Mouse (Mus musculus): ENCODE results near the gene Afm. TPM values are rescaled to one million over a fixed set of nuclear protein-coding genes. Genes with fewer than 3 reads are reported as not detected.

Afm gene
- total RNA-seq, 2 experiments from 2014 or later, result not detected

GRCm38 (mm10) chr5:90556052-90556451, 37.3 kb downstream of the Afm start:
- no peak for DNase-seq

GRCm38 (mm10) chr5:90560743-90561142, 42.0 kb downstream of the Afm start, which contains the start of gene 5830473C10Rik:
Gene 5830473C10Rik (plus strand): TSS chr5:90561107.
- DNase-seq, result no peak

DNA sequence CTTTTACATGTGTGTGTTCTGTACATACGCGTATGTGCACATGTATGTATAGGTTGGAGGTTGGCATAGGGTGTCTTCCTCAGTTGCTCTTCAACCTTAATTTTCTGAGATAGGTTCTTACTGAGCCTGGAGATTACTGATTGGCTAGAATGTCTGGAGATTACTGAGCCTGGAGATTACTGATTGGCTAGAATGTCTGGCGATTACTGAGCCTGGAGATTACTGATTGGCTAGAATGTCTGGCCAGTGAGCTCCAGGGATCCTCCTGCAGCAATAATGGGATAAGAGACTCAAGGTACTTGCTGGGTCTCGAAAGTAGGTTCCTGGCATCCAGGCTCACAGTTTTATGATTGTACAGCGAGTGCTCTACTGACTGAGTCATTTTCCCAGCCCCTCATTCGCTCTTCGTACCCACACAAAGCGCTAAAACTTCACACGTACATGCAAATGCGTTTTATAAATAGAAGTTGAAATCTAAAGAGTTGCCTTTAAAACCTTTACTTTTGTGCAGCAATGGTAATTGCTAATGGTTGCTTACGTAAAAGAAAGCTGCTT, 43.1 kb downstream of the Afm start:
- DNase-seq, result no peak

DNA sequence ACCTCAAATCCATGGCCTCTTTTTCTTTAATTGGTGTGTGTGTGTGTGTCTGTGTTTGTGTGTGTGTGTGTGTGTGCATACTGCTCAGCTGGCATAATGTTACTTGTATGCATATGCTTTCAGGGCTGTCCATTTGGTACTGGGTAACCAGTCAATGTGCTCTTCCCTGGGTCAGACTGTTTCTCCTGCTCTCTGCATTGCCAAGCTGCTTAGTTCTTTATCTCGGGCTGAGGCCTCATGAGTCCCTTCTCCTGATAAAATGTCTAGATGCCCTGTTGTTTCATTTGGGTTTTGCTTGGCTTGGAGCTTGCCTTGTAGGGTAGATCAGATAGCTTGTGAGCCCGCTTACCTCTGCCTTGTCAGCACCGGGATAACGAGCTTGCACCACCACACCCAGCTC, 44.1 kb downstream of the Afm start:
- no peak for DNase-seq

GRCm38 (mm10) chr5:90564161-90564560, 45.4 kb downstream of the Afm start:
- DNase-seq, result no peak

GRCm38 (mm10) chr5:90565205-90565604, 46.5 kb downstream of the Afm start:
- no peak for DNase-seq

DNA sequence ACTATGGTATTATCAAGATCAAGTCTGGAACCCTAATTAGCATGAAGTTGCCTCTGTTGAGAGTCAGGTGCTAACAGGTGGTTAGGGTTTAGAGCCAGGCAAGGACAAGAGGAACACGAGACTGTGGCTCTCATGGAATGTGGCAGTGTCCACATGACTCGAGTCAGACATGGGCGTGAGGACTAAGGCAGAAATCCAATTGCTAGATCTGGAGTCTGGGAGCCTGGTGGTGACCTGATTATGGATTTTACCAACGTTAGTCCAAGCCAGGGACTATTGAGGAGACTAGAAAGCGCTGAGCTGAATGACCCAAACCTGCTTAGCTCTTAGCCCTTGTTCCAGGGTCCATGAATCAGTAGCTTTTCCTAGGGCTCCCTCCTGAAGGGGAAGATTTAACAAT, 49.1 kb downstream of the Afm start:
- no peak for DNase-seq

DNA sequence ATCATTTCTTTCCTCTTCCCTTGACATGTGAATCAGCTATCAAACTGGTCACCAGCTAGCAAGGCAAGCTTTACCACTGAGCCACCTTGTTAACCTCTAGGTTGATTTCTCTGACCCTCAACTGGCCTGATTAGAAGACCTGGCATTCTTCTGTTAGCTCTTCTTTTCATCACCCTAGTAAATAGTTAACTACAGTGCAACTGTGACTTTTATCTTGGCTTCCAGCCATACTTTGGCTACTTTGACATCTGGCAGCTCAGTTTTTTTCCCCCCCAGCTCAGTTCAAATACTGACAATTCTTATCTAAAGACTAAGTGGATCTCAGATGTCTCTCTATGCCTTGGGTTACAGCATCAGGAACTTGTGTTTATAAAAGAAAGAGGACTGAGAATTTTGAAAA, 49.6 kb downstream of the Afm start:
- DNase-seq, result no peak

DNA sequence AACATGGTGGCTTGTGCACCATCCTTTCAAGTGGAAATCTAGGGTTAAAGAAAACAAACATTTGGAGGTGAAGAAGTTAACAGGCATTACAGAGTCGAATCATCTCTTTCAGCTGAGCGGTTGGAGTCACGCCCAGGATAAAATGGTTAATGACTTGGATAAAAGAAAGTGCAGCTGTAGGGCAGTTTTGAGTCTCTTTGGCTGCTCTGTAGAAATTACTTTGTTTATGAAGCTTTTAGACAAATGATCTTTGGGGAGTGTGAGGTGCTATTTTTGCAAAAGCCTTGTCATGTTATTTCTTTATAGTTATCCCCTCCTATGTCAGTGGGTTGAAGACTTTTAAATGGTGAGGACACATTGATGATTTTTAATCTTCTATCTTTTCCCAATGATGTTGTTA, 52.5 kb downstream of the Afm start:
- no peak for DNase-seq

GRCm38 (mm10) chr5:90577751-90578150, 59.0 kb downstream of the Afm start:
- no peak for DNase-seq

GRCm38 (mm10) chr5:90579556-90579955, 60.8 kb downstream of the Afm start:
- no peak for DNase-seq

GRCm38 (mm10) chr5:90582179-90582578, 63.4 kb downstream of the Afm start:
- no peak for DNase-seq

GRCm38 (mm10) chr5:90584799-90585198, 66.1 kb downstream of the Afm start:
- no peak for DNase-seq

DNA sequence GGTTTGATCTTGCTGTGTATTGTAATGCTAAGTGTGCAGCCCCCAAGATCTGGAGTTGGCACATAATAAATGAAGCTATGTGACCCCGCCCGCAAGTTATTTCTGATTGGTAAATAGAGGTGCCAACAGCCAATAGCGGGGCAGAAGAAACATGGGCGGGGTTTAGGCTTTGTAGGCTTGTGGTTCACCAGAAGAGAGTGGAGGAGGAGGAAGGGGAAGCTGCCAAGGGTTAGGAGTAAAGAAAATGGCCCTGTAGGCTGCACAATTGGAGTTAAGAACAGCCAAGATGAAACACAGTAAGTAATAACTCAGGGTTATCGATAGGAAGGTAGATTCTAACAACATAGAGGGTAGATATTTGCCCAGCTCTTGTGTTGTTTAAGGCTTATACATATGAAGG, 67.8 kb downstream of the Afm start:
- DNase-seq, result no peak

GRCm38 (mm10) chr5:90588104-90588503, 69.4 kb downstream of the Afm start:
- DNase-seq, result no peak

DNA sequence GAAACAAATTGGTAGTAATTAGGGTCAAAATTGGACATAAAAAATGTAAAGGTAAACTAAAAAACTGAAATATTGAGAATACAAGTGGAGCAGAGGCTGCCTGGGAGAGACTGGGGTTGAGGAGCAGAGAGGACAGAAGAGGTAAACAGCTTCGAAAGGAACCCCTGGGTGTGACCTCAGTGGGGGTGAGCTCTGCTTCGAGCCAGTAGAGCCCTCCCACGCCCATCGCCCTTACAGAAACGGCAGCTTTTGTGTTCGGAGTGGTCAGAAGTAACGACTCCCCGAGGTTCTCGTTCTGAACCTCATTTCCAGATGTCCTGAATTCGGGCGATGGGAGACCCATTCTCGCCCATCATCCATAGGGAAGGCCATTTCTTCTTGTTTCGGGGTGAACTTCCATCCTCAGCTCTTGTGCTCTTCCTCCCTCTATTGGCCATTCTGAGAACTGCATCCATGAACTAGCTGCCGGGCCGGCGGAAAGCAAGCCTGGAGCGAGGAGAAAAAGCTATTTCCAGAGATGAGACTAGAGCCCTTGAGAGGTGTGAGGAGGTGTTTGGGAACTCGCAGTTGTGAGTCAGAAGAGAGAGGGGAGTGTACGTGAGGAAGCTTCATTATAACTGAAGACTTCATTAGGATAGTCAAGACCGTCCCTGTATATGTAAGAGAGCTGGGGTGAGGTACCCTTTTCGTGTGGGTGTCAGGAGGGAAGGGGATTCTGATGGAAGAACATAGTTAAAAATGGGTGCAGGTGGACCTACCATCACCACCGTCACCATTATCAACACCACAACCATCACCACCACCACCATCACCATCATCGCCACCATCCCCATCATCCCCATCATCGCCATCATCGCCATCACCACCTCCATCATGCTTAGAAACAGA, 70.2 kb downstream of the Afm start:
- DNase-seq, result peak; percentile 50 to 80

DNA sequence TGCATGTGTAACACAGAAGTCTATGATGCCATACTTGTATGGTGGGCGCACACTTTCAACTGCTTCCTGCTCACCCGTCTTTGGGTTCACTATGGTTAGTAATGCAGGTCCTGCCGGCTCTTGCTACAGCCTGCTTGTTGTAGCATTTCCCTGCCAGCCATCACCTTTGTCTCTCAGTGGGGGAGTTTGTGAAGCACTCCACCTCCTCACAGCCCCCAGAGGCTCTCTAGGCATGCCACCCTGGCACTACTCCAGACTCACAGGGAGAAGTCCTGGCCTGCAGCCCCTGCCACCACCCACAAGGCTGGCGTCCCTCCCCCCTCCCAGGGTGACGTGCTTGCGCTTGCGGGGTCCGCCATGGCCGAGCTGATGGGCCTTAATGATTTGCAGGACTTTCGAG, 71.9 kb downstream of the Afm start:
- no peak for DNase-seq

- no peak for DNase-seq
These were observed 73.2 kb downstream of the Afm start for GRCm38 (mm10) chr5:90591936-90592335.

DNA sequence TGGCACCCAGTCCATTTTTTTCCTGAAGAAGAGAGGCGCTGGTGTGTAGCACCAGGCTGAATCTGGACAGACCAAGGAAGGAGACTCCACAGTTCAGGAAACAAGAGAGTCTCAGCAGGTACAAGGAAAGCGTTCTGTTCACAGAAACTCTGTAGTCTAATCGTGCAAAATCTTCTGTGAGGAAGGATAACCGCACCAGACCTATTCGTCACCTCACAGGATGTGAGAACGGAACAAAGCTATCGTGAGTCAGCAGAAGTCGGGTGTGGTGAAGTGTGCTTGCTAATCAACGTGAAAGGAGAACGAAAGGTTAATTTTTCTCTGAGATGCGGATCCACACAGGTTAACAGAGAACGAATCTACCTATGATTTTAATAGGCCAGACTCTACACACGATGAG, 76.2 kb downstream of the Afm start:
- no peak for DNase-seq

DNA sequence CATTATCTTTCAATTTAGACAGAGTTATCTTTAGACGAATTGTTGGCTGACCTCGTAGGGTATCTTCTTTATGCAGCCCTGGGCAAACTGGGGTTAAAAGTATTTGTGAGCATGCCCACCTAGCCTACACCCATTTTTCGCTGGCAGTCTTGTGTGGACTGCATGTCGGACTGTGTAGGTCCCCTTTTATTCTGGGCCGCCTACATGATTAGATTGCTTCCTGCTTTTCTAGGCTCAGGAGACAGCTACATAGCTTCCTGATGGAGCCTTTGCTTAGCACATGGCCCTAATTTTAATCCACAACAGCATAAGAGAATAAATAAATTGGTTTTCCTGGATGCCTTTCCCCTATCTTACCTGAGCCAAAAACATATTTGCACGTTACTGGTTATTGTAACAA, 77.4 kb downstream of the Afm start:
- no peak for DNase-seq

DNA sequence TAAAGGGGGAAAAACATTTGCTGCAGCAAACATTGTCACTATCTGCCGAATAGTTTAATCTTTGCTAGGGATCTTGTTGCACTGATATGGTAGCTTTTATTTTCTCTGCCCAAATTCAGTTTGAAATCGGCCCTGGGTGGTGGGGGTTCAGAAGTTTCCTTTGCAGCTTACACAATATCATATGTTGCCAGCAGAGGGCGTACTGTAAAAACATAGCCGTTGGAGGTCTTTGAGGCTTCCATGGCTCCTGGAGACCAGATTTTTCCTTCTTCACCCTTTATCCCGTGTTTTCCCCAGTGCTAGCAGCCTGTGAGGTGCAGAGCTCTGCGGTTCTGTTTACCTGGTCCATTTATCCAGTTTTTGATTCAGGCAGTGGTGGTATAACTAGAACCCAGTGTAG, 82.7 kb downstream of the Afm start:
- peak; percentile 22 to 66 for DNase-seq

Data from heart, adult 18-20 months (tissue).